Mouse (Mus musculus): ENCODE results near the gene Atg10. TPM values are rescaled to one million over a fixed set of nuclear protein-coding genes. Genes with fewer than 3 reads are reported as not detected.

The Atg10 gene
- total RNA-seq, 2 experiments from 2014 or later = 14.2 to 15.3 TPM

DNA sequence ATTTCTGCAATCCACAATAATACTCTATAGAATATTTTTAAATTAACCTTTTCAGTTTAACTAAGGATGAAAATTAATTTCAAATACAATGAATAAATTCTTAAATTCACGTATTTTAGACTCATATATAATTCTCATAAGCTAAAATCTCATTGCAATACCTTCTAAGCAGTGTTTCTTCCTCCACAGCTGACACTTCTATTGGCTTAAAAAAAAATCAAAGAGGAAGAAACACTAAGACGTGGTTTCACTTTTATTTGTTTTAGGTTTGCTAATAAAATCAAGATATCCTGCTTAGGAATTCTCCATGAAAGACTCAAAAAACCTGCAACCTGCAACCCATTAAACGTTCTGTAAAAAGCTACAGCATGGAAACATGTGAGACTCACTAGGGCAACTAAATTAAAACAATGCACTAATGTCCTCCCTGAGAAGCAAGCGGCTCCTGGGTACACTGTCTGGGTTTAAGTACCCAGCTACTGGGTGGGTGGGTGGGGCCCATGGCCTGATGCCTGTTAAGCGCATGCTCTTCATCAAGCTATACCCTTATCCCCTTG lies 90.4 kb downstream of the Atg10 start:
- DNase-seq (ENCODE audit: extremely low spot score in 1 of 2, low spot score in 1 of 2) = no peak

DNA sequence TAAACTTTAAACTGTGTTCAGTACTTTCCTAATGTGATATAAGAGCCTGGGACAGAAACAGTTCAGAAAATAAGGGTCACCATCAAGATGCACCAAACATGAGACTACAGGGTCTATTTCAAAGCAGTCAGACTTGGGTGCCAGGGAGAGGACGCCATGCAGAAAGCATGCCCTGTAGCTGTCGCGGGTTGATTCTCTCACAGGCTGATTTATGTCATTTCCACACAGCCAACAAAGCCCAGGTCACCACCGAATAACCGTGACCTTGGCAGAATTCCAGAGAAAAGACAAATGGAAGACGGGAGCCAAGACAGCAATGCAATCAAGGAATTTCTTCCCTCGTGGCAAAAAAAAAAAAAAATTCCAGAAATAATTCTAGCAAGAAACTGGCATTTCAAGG lies 94.7 kb downstream of the Atg10 start:
- DNase-seq (ENCODE audit: extremely low spot score in 1 of 2, low spot score in 1 of 2) = no peak

DNA sequence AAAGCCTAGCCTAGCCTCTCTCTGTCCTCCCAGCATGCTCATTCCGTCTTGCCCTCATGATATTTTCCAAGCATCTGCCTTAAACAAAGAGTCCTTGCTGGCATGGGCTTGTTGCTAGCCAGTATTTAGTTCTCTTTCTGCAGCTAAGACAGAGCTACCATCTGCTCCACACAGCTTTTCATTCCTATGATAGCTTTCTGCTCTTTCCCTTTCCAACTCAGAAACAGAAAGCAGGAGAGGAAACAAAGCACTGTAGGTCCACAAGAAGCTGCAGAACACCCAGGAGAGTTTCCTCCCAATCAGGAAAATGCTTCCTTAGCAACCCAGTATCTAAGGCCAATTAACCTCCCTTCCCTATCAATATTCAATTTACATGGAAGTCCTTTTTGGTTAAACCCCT lies 95.2 kb downstream of the Atg10 start:
- DNase-seq (ENCODE audit: extremely low spot score in 1 of 2, low spot score in 1 of 2) = no peak

DNA sequence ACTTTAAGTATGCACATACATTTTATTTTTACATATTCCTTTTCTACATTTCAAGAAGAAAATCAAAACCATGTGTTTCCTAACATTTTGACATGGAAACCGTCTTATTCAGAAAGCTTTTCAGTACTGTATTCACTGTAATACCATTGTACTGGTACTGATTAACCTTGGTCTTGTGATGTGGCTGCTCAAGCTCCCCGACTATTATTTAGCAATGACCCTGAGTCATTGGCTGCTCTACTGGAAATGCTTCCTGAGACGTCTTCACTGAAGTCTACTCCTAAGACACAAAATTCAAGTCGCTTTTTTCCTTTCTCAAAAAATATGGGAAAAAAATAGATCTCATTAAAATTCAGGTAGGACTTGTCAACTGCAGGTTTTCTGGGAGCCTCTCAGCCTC lies 105.6 kb downstream of the Atg10 start:
- no peak for DNase-seq (ENCODE audit: extremely low spot score in 1 of 2, low spot score in 1 of 2)

DNA sequence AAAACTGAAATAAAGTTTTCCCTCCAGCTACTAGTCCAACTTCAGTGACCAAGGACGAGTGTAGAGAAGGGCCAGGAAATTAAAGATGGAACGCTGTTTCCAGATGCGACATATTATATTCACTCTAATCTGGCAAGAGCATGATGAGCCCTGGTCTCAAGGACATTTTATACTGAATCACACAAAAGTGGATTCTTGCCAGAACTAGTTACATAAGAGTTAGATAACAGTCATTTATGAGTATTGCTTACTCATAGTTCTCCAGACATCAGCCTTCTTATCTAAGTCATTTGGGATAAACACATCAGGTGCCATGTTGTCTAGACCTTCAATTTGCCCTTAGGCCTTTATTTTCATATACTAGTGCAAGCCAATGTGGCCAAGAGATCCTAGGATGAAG lies 108.9 kb downstream of the Atg10 start:
- DNase-seq (ENCODE audit: extremely low spot score in 1 of 2, low spot score in 1 of 2) = no peak

DNA sequence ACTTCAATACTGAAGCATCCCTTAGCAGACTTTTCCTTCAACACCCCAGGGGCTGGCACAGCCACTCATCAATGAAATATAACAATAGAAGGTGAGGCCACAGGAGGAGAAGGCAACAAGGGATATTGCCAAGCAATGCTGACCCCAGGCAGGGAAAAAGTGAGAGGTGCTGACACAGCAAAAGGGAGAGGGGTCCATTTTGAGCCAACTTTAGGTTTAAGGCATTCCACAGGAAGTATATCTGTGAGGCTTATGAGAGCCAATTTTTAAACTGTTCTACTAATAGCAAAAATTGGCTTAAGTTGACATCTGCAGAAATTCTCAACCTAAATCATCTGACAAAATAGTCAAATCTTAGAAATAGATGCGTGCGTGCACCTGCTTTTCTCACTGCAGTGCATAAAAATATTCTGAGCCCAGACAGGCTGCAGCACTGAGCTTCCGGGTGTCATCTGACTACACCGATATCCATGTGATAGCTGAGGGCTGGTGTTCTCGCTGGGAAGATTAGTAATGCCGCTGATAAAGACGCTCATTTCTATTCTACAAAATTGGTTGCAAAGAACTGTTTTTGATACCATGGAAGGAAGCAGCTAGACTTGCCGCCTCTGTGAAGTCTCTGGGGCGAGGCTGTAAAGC lies 116.3 kb downstream of the Atg10 start:
- no peak for DNase-seq (ENCODE audit: extremely low spot score in 1 of 2, low spot score in 1 of 2)

DNA sequence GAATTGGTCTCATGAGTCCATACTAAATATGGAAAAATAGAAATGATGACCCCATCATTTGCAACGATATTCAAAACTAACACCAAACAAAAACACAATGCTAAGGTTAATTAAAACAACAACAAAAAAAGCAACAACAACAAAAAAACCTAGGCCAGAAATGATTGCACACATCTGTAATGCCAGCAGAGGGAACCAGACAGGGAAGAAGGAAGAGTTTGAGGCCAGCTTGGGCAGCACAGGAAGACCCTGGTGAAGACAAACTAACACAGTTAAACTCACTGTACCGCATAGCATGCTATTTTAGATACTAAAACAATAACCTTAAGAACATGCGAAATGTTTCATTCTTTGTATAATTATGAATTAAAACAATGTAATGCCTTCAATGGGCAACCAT lies 121.5 kb downstream of the Atg10 start:
- no peak for DNase-seq (ENCODE audit: extremely low spot score in 1 of 2, low spot score in 1 of 2)

DNA sequence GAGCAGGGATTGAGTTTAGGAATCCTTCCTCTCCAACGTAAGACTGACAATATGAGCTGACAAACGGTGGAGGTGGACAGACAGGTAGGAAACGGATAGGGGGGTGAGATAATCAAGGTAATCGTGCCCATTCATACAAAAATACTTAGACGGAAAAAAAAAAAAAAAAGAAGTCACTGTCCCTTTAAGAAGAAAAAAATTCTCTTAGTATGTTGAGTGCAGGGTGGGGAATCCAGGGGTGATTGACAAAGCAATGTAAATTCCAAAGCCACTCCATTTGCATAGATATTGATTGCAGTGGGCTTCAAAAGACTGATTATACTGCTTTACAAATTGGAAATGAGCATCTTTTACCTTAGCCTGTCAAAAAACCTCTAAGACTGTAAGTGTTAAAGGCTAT lies 123.4 kb downstream of the Atg10 start:
- DNase-seq (ENCODE audit: extremely low spot score in 1 of 2, low spot score in 1 of 2) = no peak

DNA sequence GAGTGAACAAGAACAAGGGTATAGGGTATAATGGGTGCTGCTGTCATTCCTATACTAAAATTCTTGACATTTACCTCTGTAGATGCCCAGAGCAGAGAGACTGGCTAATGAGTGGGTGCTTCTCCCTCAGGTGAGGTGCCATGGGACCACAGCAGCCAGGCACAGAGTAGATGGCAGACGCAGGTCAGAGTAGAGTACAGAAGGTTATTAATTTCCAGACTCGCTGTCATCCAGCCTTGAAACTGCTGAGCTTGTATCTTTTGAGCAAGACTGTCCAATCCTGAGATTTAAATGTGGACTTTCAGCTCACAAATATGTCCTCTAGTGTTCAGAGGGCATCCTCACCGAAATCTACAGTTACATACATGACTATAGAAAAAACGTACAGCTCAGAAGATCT lies 128.9 kb downstream of the Atg10 start:
- no peak for DNase-seq (ENCODE audit: extremely low spot score in 1 of 2, low spot score in 1 of 2)

DNA sequence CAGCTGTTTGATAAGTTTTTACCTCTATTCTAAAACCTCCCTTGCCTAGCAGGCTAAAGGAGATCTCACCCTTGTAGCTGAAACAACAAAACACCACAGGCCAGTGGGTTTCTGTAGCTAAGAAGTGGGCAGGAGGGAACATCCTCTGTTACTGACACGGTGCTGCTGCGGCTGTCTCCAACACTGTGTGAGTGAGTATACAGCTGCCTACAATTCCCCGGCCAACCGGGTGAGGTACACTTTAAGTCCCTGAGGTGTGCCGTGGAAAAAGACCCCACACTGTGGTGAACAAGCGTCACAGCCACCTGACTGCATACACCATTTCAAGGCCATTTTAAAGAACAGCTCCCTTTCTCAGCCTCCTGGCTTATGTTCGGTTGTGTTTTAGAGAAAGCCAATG lies 129.6 kb downstream of the Atg10 start:
- peak in 1 of 2 experiments; percentile 28 for DNase-seq (ENCODE audit: extremely low spot score in 1 of 2, low spot score in 1 of 2)

DNA sequence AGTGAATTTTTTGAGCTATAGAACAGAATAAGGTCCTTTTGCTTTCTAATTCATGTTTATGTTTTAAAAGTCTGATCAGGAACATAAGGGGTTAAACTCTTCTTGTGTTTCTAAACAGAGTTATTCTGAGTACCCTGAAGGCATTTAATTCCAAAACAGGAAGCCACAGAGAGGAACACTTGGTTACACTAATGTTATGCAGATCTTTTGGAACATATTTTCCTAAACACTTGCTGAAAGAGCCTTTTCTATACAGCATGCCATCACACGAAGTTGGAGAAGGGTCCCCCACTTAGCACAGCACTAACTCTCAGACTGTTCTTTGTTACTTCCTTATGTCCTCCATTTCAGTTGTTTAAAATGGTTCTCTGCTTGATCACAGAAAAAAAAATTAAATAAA lies 130.2 kb downstream of the Atg10 start:
- DNase-seq (ENCODE audit: extremely low spot score in 1 of 2, low spot score in 1 of 2) = no peak

DNA sequence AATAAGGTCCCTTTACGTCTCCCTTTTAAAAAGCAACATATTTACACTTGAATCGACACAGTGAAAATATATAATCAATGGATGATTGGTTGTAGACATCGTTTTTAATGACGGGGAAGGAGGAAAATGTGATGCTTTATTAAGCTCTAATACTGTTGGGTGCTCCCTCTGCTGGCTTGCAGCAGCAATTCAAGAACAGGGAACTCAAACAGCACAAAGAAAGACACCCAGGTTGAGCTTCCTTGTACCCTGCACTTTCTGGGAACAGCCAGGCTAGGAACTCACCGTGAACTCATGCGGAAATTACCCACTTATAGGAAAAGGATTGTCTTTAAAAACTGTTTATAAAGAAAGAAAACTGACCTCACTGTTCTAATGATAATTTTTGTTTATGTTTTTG lies 130.6 kb downstream of the Atg10 start:
- peak in 1 of 2 experiments; percentile 49 for DNase-seq (ENCODE audit: extremely low spot score in 1 of 2, low spot score in 1 of 2)

DNA sequence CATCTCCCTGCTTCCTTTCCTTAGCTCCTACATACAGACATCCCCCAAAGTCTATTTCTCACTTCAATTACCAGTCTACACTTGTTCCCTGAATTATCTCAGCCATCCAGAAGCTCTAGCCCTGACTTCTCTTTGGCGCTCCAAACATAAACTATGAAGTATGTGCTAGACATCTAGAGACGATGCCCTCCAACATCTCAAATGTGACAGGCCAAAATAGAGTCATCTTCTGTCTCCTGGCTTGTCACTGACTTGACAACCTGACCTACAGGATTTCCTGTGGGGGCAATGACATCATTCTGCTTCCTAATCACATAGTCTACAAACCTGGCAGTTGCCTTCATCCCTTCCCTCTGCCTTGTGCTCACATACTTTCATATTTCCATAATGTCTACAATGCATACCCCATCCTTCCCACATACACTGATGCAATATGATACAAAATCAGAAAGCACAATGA lies 132.0 kb downstream of the Atg10 start:
- no peak for DNase-seq (ENCODE audit: extremely low spot score in 1 of 2, low spot score in 1 of 2)

DNA sequence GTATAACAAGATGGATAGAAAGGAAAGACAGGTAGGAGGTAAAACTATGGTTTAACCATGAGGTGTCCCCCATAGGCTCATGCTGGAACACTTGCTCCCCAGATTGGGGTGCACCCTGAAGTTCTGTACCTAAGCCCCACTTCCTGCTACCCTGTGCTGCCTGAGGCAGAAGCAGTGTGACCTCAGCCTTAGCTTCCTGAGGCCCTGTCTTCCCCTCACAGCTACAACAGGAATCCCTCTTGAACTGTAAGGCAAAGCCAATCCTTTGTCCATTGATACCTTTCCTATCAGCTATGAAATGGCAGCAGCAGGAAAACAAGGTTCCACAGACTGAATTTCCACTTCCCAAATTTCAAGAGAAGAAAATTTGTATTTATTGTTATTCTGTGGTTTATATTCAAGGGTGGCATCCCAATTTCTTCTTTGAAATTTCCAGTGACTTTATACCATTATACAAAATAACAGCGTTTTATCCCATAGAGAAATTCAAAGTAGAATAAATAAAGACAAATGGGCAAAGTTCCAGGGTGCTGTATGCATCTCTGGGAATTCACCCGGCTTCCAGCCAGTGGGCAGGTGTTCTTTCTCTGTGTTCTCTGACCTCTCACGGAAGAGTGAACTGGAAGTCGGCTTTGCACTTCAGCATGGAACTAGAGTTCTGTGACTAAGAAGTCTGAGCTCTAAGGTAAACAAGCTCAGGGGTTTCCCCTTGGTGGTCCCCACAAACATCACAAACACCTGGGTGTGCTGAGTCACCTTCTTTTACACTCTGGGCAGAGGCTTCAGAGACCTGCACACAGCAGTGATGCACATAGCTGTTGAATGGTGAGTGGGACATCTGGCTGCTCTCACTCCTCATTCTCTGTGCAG lies 132.7 kb downstream of the Atg10 start:
- DNase-seq (ENCODE audit: extremely low spot score in 1 of 2, low spot score in 1 of 2) = no peak

DNA sequence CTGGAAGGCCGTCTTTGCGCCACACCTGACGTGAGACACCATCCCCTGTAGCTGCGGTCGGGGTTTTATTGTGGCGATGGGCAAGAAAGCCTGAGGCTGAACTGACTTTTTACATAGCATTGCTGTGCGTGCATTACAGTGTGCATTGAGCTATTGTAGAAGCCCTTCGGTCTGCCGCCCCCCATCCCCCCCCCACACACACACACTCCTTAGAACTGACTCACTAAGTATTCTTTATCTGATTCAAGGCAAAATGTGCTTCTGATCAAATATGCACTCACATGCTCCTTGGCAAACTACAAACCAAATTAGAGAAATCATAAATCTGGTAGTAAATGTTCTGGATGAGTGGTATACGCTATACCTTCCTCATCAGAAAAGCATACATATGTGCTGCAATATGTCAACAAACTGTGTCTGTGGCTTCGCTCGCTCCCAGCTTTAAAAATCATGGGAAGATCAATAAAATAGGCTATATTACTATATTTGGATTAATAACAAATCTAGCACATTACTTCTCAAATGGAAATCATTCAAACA lies 137.3 kb downstream of the Atg10 start:
- no peak for DNase-seq (ENCODE audit: extremely low spot score in 1 of 2, low spot score in 1 of 2)

DNA sequence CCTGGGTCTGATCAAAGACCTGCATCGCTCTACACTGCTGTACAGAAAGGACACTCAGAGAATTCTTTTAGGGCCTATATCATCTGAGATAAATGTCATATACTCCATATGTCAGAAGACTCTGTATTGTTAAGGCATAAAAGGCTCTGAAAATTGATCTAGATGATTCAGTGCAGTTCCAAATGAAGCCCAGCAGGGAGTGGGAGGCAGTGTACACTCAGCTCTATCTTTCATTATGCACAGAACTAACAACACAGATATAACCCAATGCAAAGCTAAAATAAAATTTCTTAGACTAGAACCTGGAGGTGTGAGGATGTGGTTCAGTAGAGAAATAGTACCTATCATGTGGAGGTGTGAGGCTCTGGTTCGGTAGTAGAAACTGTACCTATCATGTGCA lies 151.4 kb downstream of the Atg10 start:
- no peak for DNase-seq (ENCODE audit: extremely low spot score in 1 of 2, low spot score in 1 of 2)

DNA sequence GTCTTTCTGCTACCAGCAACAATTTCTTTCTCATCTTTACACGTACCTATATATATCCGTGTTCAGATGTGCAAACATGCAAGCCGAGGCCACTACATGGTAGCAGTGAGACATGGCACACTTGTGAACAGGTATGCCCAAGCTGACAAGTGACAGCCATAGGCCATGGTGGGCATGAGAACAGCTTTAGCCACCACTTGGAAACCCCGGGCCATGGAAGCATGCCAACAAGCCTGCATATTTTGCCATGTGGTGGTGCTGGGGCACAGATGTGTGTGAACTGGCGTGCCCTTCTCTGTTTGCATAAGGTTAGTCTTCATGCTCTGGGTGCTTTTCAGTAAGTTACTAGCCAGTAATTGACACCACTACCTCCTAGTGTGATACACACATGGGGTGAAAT lies 162.9 kb downstream of the Atg10 start:
- DNase-seq (ENCODE audit: extremely low spot score in 1 of 2, low spot score in 1 of 2) = no peak

DNA sequence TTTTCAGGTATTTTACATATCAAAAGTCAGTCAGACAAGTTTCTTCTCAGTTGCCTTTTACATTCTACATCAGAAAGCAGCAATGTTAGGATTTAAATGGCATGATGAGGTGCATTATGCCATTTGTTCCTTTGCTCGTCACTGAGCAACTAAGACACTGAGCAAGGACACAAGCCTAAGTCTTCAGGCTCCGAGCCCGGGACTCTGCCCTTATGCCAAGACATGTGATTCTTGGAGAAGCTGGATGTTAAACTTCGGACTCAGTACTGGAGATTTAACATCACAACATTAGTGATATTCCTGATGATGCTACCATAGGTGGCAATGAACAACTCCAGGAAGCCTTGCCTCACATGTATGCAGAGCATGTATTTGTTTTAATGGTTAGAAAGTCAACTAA lies 175.6 kb downstream of the Atg10 start:
- DNase-seq (ENCODE audit: extremely low spot score in 1 of 2, low spot score in 1 of 2) = no peak

DNA sequence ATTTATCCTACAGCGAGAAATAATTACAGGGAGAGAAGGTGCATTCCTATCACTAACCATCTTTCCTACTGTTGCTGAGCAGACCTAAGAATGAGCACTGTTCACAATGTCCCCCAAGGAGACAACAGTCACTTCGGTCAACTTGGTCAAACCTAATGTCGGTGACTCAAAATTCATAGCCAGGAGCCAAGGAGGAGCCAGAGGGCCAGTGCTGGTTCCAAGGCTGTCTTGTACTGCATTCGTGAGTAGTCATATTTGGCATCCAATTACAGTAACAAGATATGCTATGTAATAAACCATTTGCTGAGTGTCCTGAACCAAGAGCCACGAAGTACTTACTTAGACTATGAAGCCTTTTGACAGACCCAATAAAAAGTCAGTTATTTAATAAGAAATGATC lies 176.9 kb downstream of the Atg10 start:
- DNase-seq (ENCODE audit: extremely low spot score in 1 of 2, low spot score in 1 of 2) = no peak

DNA sequence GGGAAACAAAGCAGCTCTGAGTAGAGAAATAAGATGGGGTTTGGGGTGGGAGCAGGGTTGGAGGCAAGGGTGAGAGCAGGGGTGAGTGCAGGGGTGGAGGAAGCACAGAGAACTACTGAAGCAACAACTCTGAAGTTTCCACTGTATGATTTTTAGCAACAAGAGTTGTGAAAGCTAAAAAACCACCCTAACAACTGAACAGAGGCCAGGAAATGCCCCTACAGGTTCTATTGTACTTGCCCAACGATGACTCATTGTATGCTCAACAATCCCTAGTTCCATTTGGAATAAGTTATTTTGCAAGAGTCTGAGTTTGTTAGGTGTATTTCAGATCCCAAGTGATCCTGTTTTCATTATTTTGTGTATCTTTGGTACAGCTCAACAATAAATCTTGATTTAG lies 182.5 kb downstream of the Atg10 start:
- DNase-seq (ENCODE audit: extremely low spot score in 1 of 2, low spot score in 1 of 2) = no peak

DNA sequence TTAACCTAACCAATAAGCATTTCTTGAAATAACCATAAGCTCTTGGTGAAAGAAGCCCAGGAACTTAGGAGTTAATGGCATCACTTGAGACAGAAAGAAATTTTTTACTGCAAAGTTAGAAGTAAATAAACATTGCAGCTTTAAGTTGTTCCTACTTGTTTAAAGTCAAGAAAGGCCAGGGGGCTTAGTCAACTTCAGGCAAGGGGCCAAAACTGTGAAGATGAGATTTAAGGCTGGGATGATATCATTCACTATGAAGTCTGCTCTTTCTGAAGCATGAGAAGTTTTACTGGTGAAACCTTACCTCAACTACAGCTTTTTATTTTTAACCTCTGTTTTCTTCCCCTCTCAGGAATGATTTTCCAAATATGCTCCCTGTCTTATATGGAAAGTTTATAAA lies 183.3 kb downstream of the Atg10 start:
- no peak for DNase-seq (ENCODE audit: extremely low spot score in 1 of 2, low spot score in 1 of 2)
